Mouse (Mus musculus) lung, adult 2 months (tissue): ENCODE results near the gene Meiob.

Experiments
- CTCF ChIP-seq: fragments of 200-500 bp; IDR thresholded peaks from 2 replicates; pipeline ENCODE4 v1.5.1; 2011; ENCODE audit warnings: mild to moderate bottlenecking, low read length, control low read depth; ENCODE audit not compliant: insufficient read depth
- POLR2A ChIP-seq: fragments of 200-500 bp; IDR thresholded peaks from 2 replicates; pipeline ENCODE4 v1.6.1; 2011; ENCODE audit warnings: low read depth, mild to moderate bottlenecking, control low read depth, low read length, borderline replicate concordance; ENCODE audit errors: extremely low read depth

DNA sequence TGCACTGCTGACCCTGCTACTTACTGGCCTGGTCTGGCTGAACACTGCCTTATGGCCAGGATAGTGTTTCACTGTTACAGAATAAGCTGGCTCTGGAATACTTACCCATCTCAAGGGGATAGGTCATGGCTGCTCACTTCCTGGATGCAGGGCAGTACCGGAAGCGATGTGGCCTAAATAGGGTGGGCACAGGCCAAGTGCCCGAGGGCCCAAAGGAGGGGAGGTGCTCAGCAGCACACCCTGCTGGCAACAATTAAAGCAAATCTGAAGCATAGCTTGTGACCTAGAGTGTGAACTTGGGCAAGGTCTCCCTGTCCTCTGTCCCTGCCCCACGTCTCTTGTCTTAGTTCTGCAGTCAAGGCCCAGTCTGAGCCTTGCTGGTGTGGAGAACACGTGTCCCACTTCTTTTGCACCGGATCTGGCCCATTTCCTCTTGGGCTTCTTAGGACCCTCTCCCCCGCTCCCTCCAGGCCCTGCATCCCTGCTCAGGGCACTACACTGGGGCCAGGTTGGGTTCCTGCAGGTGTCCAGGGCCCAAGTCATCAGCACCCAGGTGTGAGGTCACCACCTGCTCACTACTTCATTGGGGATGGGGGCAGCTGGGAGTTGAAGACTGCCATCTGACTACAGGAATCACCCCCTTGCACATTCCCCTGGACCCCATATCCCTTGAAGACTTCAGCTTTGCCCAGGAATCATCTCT, 77.8 kb downstream of the Meiob start:
- TF ChIP-seq POLR2A = no peak
- TF ChIP-seq CTCF = peak; percentile 61
